In the genomic region with DNA sequence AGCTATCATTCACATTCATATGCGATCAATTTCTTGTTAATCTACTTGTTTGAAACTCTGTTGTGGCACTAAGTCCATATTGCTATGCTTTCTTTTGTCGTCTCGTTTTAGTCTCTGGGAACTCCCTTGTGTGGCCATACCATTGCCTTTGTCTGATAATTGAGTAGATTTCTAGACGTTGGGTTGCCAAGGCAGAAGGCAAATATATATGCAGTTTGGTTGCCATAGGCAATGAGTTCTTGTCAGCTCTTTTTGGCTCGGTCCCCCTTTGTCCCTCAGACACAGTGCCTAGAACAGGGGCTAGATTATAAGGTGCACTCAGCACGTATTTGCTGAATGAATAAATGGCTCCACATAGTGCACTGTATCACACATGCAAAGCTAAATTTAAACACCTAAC, we compare ENCODE assay signal across 25 mouse cellular contexts. TPM values are rescaled to one million over a fixed set of nuclear protein-coding genes. Genes with fewer than 3 reads are reported as not detected.
A peak's percentile ranks its signal among the peaks of the same experiment; 100 is the strongest.
DNase-seq lines count a peak whose midpoint lies in the region; ATAC-seq and TF ChIP-seq lines count a peak whose summit lies in the region.
"Had no signal": no experiment of that assay in that cellular context is flagged by ENCODE, and none has a peak within 500 bp of the region (broad histone marks: within the 10 kb centered on the region; RNA-seq: fewer than 3 reads in every experiment).

No protein-coding gene starts in this region.

- no peak for DNase-seq in embryonic facial prominence, embryonic 11.5 days (ENCODE audit: low spot score)
- DNase-seq in embryonic facial prominence, embryonic 10.5 days (ENCODE audit: low spot score): no peak
- DNase-seq in hindbrain, embryonic 10.5 days (ENCODE audit: low spot score): peak; percentile 28
- no peak for DNase-seq in hindbrain, postnatal 0 days (ENCODE audit: low spot score)
- no peak for DNase-seq in neural tube, embryonic 10.5 days (ENCODE audit: extremely low spot score, low spot score)
- DNase-seq in layer of hippocampus, adult 9-10 months (ENCODE audit: low spot score): no peak
- no peak for DNase-seq in left cerebral cortex, adult 18-20 months (ENCODE audit: low spot score in 2 of 2)
- DNase-seq: adrenal gland, postnatal 10 days; cerebellum, adult 2 months; cerebellum, postnatal 36 days; kidney, adult 8-10 months; kidney, postnatal 10 days; layer of hippocampus, postnatal 36 days; lung, adult 18-20 months; lung, postnatal 10 days; right cerebral cortex, adult 18-20 months; right cerebral cortex, postnatal 4 days; thymus, postnatal 14 days had no signal

- ATAC-seq in embryonic facial prominence, embryonic 11.5 days (replicated peaks; ENCODE audit: insufficient number of reproducible peaks, low FRiP score, low TSS enrichment, low read depth): 0 out of 2 replicates have a peak, but pooled peaks have one; percentile 52
- no peak for ATAC-seq in hindbrain, postnatal 0 days
- ATAC-seq in neural tube, embryonic 12.5 days (ENCODE audit: low FRiP score, low read depth): peak; percentile 77
- ATAC-seq: intestine, embryonic 15.5 days; liver, embryonic 12.5 days had no signal

- H3K4me3 ChIP-seq in embryonic facial prominence, embryonic 11.5 days (ENCODE audit: low read depth, low read length): no peak overlapping the region
- no peak overlapping the region for H3K4me3 ChIP-seq in embryonic facial prominence, embryonic 10.5 days
- no peak overlapping the region for H3K4me3 ChIP-seq in hindbrain, embryonic 10.5 days
- H3K4me3 ChIP-seq in hindbrain, postnatal 0 days (ENCODE audit: low read length): no peak overlapping the region
- no peak overlapping the region for H3K4me3 ChIP-seq in neural tube, embryonic 12.5 days
- H3K4me3 ChIP-seq: embryonic facial prominence, embryonic 13.5 days; erythroblast, embryonic 14.5 days; heart, embryonic 10.5 days; intestine, embryonic 15.5 days; limb, embryonic 13.5 days; liver, embryonic 12.5 days had no signal

- H3K27me3 ChIP-seq in embryonic facial prominence, embryonic 11.5 days (ENCODE audit: control insufficient read depth, insufficient read depth, low read length): no peaks in the 10 kb centered on the region
- no peaks in the 10 kb centered on the region for H3K27me3 ChIP-seq in embryonic facial prominence, embryonic 10.5 days (replicated peaks; ENCODE audit: low read depth, poor library complexity, severe bottlenecking)
- 0 out of 2 replicates have a peak, but pooled peaks cover 4% of the 10 kb centered on the region for H3K27me3 ChIP-seq in hindbrain, embryonic 10.5 days (ENCODE audit: insufficient read depth, poor library complexity, severe bottlenecking)
- no peaks in the 10 kb centered on the region for H3K27me3 ChIP-seq in hindbrain, postnatal 0 days (ENCODE audit: insufficient read depth, low read length)
- no peaks in the 10 kb centered on the region for H3K27me3 ChIP-seq in neural tube, embryonic 12.5 days (replicated peaks)
- H3K27me3 ChIP-seq: embryonic facial prominence, embryonic 13.5 days; intestine, embryonic 15.5 days; limb, embryonic 13.5 days; liver, embryonic 12.5 days had no signal

- 79% methylated on average over 6 of the region's 6 CpGs for WGBS in embryonic facial prominence, embryonic 11.5 days
- WGBS in embryonic facial prominence, embryonic 10.5 days: 78% methylated on average over 6 of the region's 6 CpGs
- WGBS in hindbrain, embryonic 10.5 days: 43% methylated on average over 6 of the region's 6 CpGs
- 27% methylated on average over 6 of the region's 6 CpGs for WGBS in hindbrain, postnatal 0 days
- WGBS in neural tube, embryonic 12.5 days: 40% methylated on average over 6 of the region's 6 CpGs

- no peak overlapping the region for H3K27ac ChIP-seq in embryonic facial prominence, embryonic 11.5 days (replicated peaks; ENCODE audit: low read depth, low read length)
- H3K27ac ChIP-seq in embryonic facial prominence, embryonic 10.5 days (replicated peaks): no peak overlapping the region
- peak overlapping the region; percentile 88 for H3K27ac ChIP-seq in hindbrain, embryonic 10.5 days
- no peak overlapping the region for H3K27ac ChIP-seq in hindbrain, postnatal 0 days
- no peak overlapping the region for H3K27ac ChIP-seq in neural tube, embryonic 12.5 days
- H3K27ac ChIP-seq: embryonic facial prominence, embryonic 13.5 days; heart, embryonic 10.5 days; intestine, embryonic 15.5 days; limb, embryonic 13.5 days; liver, embryonic 12.5 days had no signal

- no peaks in the 10 kb centered on the region for H3K9me3 ChIP-seq in embryonic facial prominence, embryonic 11.5 days (replicated peaks; ENCODE audit: control insufficient read depth, low read length)
- H3K9me3 ChIP-seq in embryonic facial prominence, embryonic 10.5 days: no peaks in the 10 kb centered on the region
- no peaks in the 10 kb centered on the region for H3K9me3 ChIP-seq in hindbrain, embryonic 10.5 days
- no peaks in the 10 kb centered on the region for H3K9me3 ChIP-seq in hindbrain, postnatal 0 days (ENCODE audit: low read length)
- no peaks in the 10 kb centered on the region for H3K9me3 ChIP-seq in neural tube, embryonic 12.5 days
- H3K9me3 ChIP-seq: embryonic facial prominence, embryonic 13.5 days; heart, embryonic 10.5 days; intestine, embryonic 15.5 days; limb, embryonic 13.5 days; liver, embryonic 12.5 days had no signal

- no peak overlapping the region for H3K9ac ChIP-seq in embryonic facial prominence, embryonic 11.5 days (replicated peaks; ENCODE audit: low read length)
- H3K9ac ChIP-seq in hindbrain, postnatal 0 days (replicated peaks; ENCODE audit: low read length): no peak overlapping the region
- no peak overlapping the region for H3K9ac ChIP-seq in neural tube, embryonic 12.5 days
- H3K9ac ChIP-seq: embryonic facial prominence, embryonic 13.5 days; intestine, embryonic 15.5 days; limb, embryonic 13.5 days; liver, embryonic 12.5 days had no signal

- no peaks in the 10 kb centered on the region for H3K36me3 ChIP-seq in embryonic facial prominence, embryonic 11.5 days (replicated peaks; ENCODE audit: control insufficient read depth, insufficient read depth, low read depth, low read length)
- no peaks in the 10 kb centered on the region for H3K36me3 ChIP-seq in embryonic facial prominence, embryonic 10.5 days (replicated peaks)
- H3K36me3 ChIP-seq in hindbrain, embryonic 10.5 days: no peaks in the 10 kb centered on the region
- no peaks in the 10 kb centered on the region for H3K36me3 ChIP-seq in hindbrain, postnatal 0 days (ENCODE audit: insufficient read depth, low read length)
- H3K36me3 ChIP-seq in neural tube, embryonic 12.5 days: no peaks in the 10 kb centered on the region
- H3K36me3 ChIP-seq: embryonic facial prominence, embryonic 13.5 days; heart, embryonic 10.5 days; intestine, embryonic 15.5 days; limb, embryonic 13.5 days; liver, embryonic 12.5 days had no signal

- no peak overlapping the region for H3K4me2 ChIP-seq in embryonic facial prominence, embryonic 11.5 days (ENCODE audit: low read depth, low read length)
- no peak overlapping the region for H3K4me2 ChIP-seq in hindbrain, postnatal 0 days (ENCODE audit: low read depth, low read length)
- H3K4me2 ChIP-seq in neural tube, embryonic 12.5 days (replicated peaks): no peak overlapping the region
- H3K4me2 ChIP-seq: embryonic facial prominence, embryonic 13.5 days; intestine, embryonic 15.5 days; limb, embryonic 13.5 days; liver, embryonic 12.5 days had no signal

- H3K4me1 ChIP-seq in embryonic facial prominence, embryonic 11.5 days (ENCODE audit: control insufficient read depth, insufficient read depth, low read length): no peaks in the 10 kb centered on the region
- peaks cover 28% of the 10 kb centered on the region for H3K4me1 ChIP-seq in embryonic facial prominence, embryonic 10.5 days
- peaks cover 56% of the 10 kb centered on the region for H3K4me1 ChIP-seq in hindbrain, embryonic 10.5 days (replicated peaks)
- peaks cover 7% of the 10 kb centered on the region; the same call in 1 of the 2 replicates for H3K4me1 ChIP-seq in hindbrain, postnatal 0 days (ENCODE audit: insufficient read depth, low read length)
- peaks cover 7% of the 10 kb centered on the region; the same call in 1 of the 2 replicates for H3K4me1 ChIP-seq in neural tube, embryonic 12.5 days
- H3K4me1 ChIP-seq: heart, embryonic 10.5 days had no signal

- TF ChIP-seq CTCF in hindbrain, postnatal 0 days (IDR thresholded peaks at IDR 0.05; ENCODE audit: low read depth): no peak

RNA-seq across cellular contexts. Expression of a gene that starts 20.1 kb away (rescaled TPM):
- 66.3 and 71.4 TPM in 2 replicates for polyA plus RNA-seq in embryonic facial prominence, embryonic 11.5 days (2014; fragmentation: Nextera tagmentation; extraction: Ambion mirVana)
- polyA plus RNA-seq in embryonic facial prominence, embryonic 10.5 days (2016; fragmentation: Nextera tagmentation; extraction: Ambion mirVana): 51.6 and 55.2 TPM in 2 replicates
- polyA plus RNA-seq in hindbrain, embryonic 10.5 days (2016; fragmentation: Nextera tagmentation; extraction: Ambion mirVana): 53.6 and 60.0 TPM in 2 replicates
- total RNA-seq in hindbrain, postnatal 0 days (2014; rRNA removed): 26.3 and 34.6 TPM in 2 replicates
- polyA plus RNA-seq in hindbrain, postnatal 0 days (2015; fragmentation: Nextera tagmentation; extraction: Ambion mirVana): 41.2 and 43.6 TPM in 2 replicates
- polyA plus RNA-seq in neural tube, embryonic 12.5 days (2016; fragmentation: Nextera tagmentation; extraction: Ambion mirVana): 43.5 and 43.7 TPM in 2 replicates
- 10 to 100 TPM; 40.3 to 43.1 TPM for total RNA-seq in left cerebral cortex, adult 18-20 months (2021)
